Mouse (Mus musculus): ENCODE data around the gene Adssl1.

DNA sequence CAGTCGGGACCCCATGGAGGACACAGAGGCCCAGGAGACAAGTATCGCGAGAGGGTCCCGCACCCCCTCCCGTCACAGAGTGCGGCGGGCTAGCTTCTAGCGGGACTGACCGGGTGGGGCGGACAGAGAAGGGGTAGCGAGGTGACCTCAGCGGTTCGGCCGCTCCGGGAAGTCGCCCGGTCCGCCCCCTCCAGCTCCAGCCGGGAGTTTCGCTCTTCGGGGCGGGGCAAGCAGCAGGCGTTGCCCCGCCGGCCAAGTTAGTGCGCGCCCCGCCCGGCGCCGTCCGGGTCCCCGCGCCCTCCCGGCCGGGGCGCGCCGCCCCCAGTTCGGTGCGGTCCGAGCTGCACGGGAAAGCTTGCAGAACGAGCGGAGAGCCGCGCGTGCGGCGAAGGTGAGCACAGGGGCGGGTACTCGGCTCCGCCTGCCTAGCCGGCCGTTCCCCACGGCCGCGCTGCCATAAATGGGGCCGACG lies 58.7 kb downstream of the Adssl1 start, which contains the start of gene Zbtb42:
- TF ChIP-seq GATA2 (IDR thresholded peaks at IDR 0.05; ENCODE audit: borderline replicate concordance, low read depth, low read length) (no peak), CTCF (IDR thresholded peaks at IDR 0.05; ENCODE audit: low read depth, low read length) (no peak), GATA1 (IDR thresholded peaks at IDR 0.05; ENCODE audit: borderline replicate concordance, low read length) (no peak), POLR2AphosphoS5 (IDR thresholded peaks at IDR 0.05; ENCODE audit: insufficient replicate concordance, low read depth, low read length) (no peak)

Data from G1E (cell line).